Mouse (Mus musculus) myocyte (in vitro differentiated cells): ENCODE results near the gene Csad. TPM values are rescaled to one million over a fixed set of nuclear protein-coding genes. Genes with fewer than 3 reads are reported as not detected.
A peak's percentile ranks its signal among the peaks of the same experiment; 100 is the strongest.

Experiments used
- H3K27me3 ChIP-seq: one replicate; pipeline ENCODE4 v1.6.1; 2011; ENCODE audit not compliant: control insufficient read depth, insufficient read depth, insufficient read length
- H3K36me3 ChIP-seq: one replicate; pipeline ENCODE4 v1.6.1; 2011; ENCODE audit not compliant: control insufficient read depth, insufficient read depth
- H3K4me2 ChIP-seq: one replicate; pipeline ENCODE4 v1.6.1; 2011; ENCODE audit warnings: low read depth, control low read depth
- H3K4me3 ChIP-seq: one replicate; pipeline ENCODE4 v1.5.1; 2011; ENCODE audit warnings: mild to moderate bottlenecking, control low read depth, moderate library complexity
- H3K79me2 ChIP-seq: one replicate; pipeline ENCODE4 v1.6.1; 2011; ENCODE audit not compliant: control insufficient read depth, insufficient read depth
- H3ac ChIP-seq: one replicate; pipeline ENCODE4 v1.6.1; 2011; ENCODE audit not compliant: control insufficient read depth, insufficient read length
- E2F4 ChIP-seq: IDR thresholded peaks from one replicate; pipeline ENCODE4 v1.6.1; 2011; ENCODE audit warnings: mild to moderate bottlenecking, control low read depth, moderate library complexity; ENCODE audit not compliant: insufficient read depth
- POLR2A ChIP-seq: IDR thresholded peaks from one replicate; pipeline ENCODE4 v1.6.1; 2011; ENCODE audit warnings: low read depth, mild to moderate bottlenecking, control low read depth, moderate library complexity; ENCODE audit not compliant: insufficient read length
- POLR2AphosphoS2 ChIP-seq: IDR thresholded peaks from one replicate; pipeline ENCODE4 v1.6.1; 2011; ENCODE audit warnings: low read depth, control low read depth; ENCODE audit not compliant: insufficient read length
- REST ChIP-seq: IDR thresholded peaks from one replicate; pipeline ENCODE4 v1.6.1; 2011; ENCODE audit warnings: mild to moderate bottlenecking, control low read depth, moderate library complexity; ENCODE audit not compliant: insufficient read depth, insufficient read length
- SRF ChIP-seq: IDR thresholded peaks from one replicate; pipeline ENCODE4 v1.6.1; 2011; ENCODE audit warnings: low read depth; ENCODE audit not compliant: control insufficient read depth, insufficient read length
- TCF12 ChIP-seq: IDR thresholded peaks from one replicate; pipeline ENCODE4 v1.6.1; 2011; ENCODE audit warnings: mild to moderate bottlenecking, control low read depth; ENCODE audit not compliant: poor library complexity, insufficient read depth, severe bottlenecking
- TCF3 ChIP-seq: IDR thresholded peaks from one replicate; pipeline ENCODE4 v1.6.1; 2011; ENCODE audit warnings: low read depth, control low read depth; ENCODE audit not compliant: insufficient read length
- USF1 ChIP-seq: IDR thresholded peaks from one replicate; pipeline ENCODE4 v1.6.1; 2011; ENCODE audit warnings: low read depth, mild to moderate bottlenecking, control low read depth, moderate library complexity
- polyA plus RNA-seq: library from polyadenylated mRNA; unstranded; fragments of >200 nt; fragmentation: generic; extraction: Trizol; gene quantifications from one replicate; pipeline ENCODE4 v1.2.1, GENCODE M21; 2012; ENCODE audit warnings: missing spikeins

The Csad gene
- polyA plus RNA-seq, 1 experiment = 18.8 TPM

- Histone ChIP-seq H3K4me3 (peak overlapping the region; percentile 77), H3K79me2 (peaks cover 33% of the 10 kb centered on the region), H3K36me3 (peaks cover 9% of the 10 kb centered on the region), H3K27me3 (no peaks in the 10 kb centered on the region), H3K4me2 (peak overlapping the region; percentile 93), H3ac (peak overlapping the region; percentile 58)
- no peak for TF ChIP-seq TCF12
- peak; percentile 55 for TF ChIP-seq POLR2A
- TF ChIP-seq POLR2AphosphoS2 = peak; percentile 60
- TF ChIP-seq E2F4 = peak; percentile 13
These were observed 43.0 kb upstream of the Csad start for GRCm38 (mm10) chr15:102247252-102248130.

DNA sequence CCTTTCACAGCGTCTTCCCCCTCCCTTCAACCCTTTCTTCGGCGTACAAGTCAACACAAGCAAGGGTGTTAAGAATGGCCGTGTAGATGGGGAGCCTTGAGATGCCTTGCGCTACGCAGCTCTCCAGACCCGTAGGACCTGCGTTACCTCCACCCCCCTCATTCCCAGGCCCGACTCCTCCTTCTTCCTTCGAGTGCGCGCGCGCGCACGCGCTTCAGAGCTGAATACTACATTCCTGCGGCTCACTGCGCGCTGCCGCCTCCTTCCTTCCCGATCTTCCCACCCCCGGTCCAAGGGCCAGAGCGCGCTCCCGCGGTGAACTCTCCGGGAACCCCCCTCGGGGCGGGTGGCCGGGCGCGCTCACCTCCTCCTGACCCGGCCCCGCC, 42.3 kb upstream of the Csad start:
- peak; percentile 51 for TF ChIP-seq POLR2A
- peak; percentile 94 for TF ChIP-seq POLR2AphosphoS2
- TF ChIP-seq TCF12 = no peak
- Histone ChIP-seq H3K27me3 (no peaks in the 10 kb centered on the region), H3ac (peak overlapping the region; percentile 58), H3K79me2 (peaks cover 39% of the 10 kb centered on the region), H3K36me3 (peaks cover 8% of the 10 kb centered on the region), H3K4me3 (peak overlapping the region; percentile 77), H3K4me2 (peak overlapping the region; percentile 100)

GRCm38 (mm10) chr15:102245891-102246741, 41.6 kb upstream of the Csad start:
- H3K36me3 ChIP-seq = peaks cover 7% of the 10 kb centered on the region
- H3K27me3 ChIP-seq = no peaks in the 10 kb centered on the region
- H3K4me3 ChIP-seq = peak overlapping the region; percentile 77
- peak overlapping the region; percentile 19 for H3ac ChIP-seq
- peak overlapping the region; percentile 100 for H3K4me2 ChIP-seq
- H3K79me2 ChIP-seq = peaks cover 46% of the 10 kb centered on the region
- no peak for TF ChIP-seq SRF
- TF ChIP-seq POLR2AphosphoS2 = peak; percentile 95
- TF ChIP-seq POLR2A = peak; percentile 82

DNA sequence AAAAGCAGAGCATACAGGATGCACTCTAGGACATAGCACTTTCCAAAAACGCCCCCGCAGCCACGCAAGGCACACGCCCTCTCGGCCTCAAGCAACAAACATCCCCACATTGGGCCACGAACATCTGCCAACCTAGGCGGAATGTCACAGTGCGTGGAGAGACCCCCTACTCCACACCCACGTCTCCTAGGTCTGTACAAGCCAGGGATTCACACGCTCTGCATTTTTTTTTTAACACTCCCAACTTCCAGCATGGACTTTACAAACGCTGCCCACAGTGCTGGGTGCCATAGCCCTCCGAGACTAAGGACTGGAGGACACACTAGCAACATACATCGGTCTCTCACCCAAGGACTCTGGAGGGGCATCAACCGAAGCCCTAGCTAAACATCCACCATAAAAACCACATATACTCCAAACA, 40.9 kb upstream of the Csad start:
- H3ac ChIP-seq = peak overlapping the region; percentile 19

GRCm38 (mm10) chr15:102244306-102245191, 40.0 kb upstream of the Csad start:
- peak overlapping the region; percentile 100 for H3K4me2 ChIP-seq
- no peaks in the 10 kb centered on the region for H3K27me3 ChIP-seq
- H3K79me2 ChIP-seq = peaks cover 49% of the 10 kb centered on the region
- H3K36me3 ChIP-seq = peaks cover 10% of the 10 kb centered on the region
- peak overlapping the region; percentile 77 for H3K4me3 ChIP-seq
- TF ChIP-seq USF1 = no peak
- TF ChIP-seq POLR2A = no peak
- TF ChIP-seq TCF3 = no peak
- no peak for TF ChIP-seq E2F4
- peak overlapping the region; percentile 19 for H3ac ChIP-seq

More for the DNA sequence above, 40.9 kb upstream of the Csad start:
- Histone ChIP-seq H3K27me3 (no peaks in the 10 kb centered on the region), H3K4me3 (peak overlapping the region; percentile 77), H3K79me2 (peaks cover 49% of the 10 kb centered on the region), H3K36me3 (peaks cover 9% of the 10 kb centered on the region), H3K4me2 (peak overlapping the region; percentile 100)
- TF ChIP-seq REST (no peak), POLR2AphosphoS2 (peak; percentile 64), TCF12 (no peak), POLR2A (peak; percentile 53)
